Mouse (Mus musculus) testis, adult 2 months (tissue): Measurements from ENCODE around the gene Fbxl16.

Experiments used
- CTCF ChIP-seq: fragments of 200-500 bp; IDR thresholded peaks from 2 replicates; pipeline ENCODE4 v1.5.1; 2012; ENCODE audit warnings: low read depth, mild to moderate bottlenecking, inconsistent platforms, low read length, moderate library complexity; ENCODE audit not compliant: control insufficient read depth, insufficient read depth, insufficient replicate concordance
- POLR2A ChIP-seq: fragments of 200-500 bp; IDR thresholded peaks from 2 replicates; pipeline ENCODE4 v1.6.1; 2012; ENCODE audit warnings: low read depth, mild to moderate bottlenecking, inconsistent platforms, low read length, moderate library complexity; ENCODE audit not compliant: control insufficient read depth

DNA sequence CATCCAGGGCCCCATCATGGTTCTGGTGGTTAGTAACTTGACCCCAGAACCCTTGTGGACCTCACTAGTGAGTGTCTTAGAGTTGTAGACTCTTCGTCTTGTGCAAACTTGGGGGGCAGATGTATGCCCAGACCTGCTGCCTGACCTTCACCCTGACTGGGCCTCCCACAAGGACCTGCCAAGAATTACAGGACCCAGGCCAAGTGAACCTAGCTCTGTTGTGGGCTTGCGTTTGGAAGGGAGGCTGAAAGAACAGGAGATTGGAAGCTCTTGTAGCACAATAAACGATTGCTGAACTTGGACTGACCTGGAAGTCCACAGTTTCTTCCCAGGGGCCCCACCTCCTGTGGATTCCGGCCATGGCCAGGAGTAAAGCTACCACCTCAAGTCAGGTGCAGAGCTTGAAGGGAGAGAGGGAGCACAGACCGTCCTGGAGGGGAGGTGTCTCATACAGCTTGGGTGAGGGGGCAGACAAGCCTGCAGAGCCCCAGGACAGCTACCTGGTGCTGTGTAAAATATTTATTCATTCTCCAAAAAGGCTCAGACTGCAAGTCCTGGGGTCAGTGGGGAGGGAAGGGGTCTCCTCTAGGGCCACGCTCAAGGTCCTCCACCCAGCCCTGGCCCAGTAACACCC is 25.2 kb downstream of the Fbxl16 start:
- TF ChIP-seq POLR2A, result no peak
- no peak for TF ChIP-seq CTCF
